Mouse (Mus musculus) thymus, postnatal 10 days (tissue): ENCODE data around the gene Wdr72.

Experiments used
- DNase-seq, 2 experiments: peaks; one replicate each; pipeline ENCODE4 v3.0.0; 2021; ENCODE audit warnings: low spot score in 2 of 2

The Wdr72 gene

DNA sequence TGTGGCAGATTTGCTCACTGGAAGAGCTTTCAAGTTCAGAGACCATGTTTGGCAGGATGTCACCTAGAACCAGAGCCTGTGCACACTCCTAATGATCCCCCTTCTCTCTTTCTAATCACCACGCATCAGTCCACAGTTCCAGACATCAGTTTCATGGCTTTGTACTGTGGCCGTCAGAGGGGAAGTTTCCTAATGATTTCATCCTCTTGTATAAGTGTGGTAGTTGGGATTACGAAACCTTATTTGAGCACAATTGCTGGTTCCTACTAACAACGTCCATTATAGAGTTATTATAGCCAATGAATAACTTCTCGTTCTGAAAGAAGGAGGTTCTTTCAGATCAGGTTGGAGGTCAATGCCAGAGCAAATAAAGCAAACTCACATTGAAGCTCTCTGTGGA is 131.1 kb downstream of the Wdr72 start:
- DNase-seq = no peak

DNA sequence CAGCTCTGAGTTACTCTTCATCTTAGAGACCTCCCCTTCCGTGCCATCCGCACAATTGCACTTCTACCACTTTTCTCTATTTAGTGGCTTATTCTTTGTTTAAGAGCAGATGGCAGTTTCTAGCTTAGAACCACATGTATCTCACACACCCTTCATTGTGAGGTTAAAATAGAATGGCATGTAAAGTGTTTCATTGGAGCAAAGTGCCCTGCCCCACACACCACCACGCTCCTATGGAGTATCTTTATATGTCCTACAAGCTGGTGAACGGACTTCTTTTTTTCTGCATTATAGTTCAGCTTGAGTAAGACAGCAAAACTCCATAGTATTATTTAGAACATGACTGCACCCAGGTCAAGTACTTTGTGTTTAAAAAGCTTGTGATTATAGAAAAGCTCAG is 137.9 kb downstream of the Wdr72 start:
- DNase-seq = no peak

DNA sequence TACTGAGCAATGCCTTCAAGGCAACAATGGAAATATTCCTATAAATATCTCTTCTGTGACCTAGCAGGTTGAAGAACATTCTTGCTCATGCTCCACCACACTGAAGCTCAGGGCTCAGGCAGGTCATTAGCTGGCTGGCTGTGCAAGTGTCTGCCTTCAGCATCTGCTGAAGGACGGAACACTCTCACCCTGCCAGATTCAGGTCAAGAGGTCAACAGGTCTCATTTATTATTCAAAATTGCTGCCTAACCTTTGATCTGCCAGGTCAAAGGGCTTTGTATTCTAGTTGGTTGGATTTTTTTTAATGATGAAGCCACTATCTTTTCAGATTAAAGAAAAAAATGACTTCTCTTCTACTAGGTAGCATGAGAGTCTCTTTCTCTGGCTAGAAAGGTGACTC is 139.3 kb downstream of the Wdr72 start:
- DNase-seq = no peak

DNA sequence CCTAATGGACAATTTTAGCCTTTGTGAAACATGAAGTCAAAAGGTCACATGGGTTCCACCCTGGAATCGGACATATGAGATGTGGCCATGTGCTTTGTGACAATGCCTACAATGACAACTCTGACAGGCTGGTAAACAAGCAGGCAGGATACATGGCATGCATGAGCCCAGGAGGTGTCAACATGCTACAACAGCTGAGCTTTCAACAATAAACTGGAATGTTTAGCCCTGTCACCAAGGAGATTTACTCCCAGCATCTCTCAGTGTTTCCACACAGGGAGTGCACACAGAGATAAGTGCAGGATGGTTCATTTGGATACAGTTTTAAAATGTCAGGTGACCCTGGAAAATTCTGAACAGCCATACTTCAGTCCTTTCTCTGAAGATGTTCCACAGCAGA is 140.4 kb downstream of the Wdr72 start:
- no peak for DNase-seq

DNA sequence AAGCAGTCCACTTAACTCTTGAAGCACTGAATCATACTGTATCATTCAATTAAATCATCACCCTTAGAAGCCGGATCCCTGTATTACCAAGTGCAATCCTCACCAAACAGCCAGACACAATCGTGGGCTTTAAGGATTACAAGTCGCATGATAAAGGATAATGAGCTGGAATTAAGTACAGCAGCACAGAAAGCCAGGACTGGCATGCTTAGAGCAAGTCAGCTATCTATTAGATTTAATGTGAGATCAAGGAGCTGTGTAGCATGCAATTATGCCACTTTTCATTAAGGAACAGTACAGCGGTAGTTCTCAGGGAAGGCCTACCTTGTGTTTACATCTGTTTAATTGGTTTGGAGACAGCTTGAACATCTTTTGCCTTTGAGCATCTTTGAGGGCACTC is 148.2 kb downstream of the Wdr72 start:
- DNase-seq = no peak

DNA sequence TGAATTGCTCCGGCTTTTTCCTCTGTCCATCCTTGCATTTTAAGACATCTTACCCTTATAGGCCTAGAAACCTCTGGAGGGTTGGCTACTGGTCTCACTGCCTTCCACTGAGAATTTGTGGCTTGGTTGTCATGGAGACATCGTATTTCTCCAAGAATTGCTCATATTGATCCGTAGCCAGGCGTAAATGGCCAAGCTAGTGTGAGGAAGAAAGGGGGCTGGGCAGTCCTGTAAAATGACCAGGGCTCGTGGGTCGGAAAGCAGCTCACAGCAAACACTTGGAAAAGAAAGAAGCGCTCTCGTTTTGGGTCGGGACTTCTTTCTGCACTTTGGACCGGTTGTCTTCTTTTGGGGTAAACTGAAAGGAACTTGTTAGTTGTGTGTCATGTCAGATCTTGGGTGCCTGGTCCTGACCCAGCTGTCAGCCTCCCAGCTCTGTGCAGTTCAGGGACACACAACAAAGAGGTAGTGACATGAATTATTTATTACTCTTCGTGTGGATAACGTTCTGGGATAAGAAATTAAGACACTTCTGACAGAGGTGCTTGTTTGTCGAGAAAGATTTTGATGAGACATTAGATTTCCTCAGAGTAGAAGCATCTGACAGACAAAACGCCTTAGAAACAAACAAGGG is 167.7 kb downstream of the Wdr72 start:
- no peak for DNase-seq

DNA sequence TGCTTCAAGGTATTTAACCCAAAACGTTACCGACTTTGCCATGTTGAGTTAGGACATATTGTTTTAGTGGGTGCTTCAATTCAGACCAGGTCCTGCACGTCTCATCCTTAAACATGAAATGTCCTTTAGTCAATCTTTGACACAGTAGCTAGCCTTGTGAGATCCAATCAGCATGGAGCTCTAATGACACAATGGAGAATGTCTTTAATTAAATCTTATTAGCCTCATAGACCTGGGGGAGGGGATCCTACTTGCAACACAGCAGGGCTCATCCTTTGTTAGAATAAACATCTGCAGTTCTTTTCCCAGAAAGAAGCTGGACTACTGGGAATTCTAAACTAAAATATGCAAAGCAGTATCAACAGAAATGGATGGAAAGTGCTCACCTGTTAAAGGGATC is 171.9 kb downstream of the Wdr72 start:
- DNase-seq = no peak

DNA sequence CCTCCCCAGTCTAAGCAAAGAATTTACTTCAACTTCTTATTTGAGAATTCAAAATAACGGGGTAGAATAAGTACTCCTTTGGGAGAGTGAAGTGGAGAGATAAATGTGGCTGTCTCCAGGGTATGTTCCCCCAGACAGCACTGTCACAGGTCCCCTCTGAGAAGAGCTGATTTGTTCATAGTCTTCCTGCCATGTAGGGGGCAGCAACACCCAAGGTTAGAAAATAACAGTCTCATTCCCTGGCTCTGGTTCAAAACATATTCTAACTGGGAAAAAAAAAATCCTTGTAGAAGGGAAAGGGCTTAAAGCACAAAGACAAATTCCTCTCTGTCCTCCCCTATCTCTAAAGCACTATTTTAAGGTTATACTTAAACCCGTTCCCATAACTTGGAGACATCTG is 176.1 kb downstream of the Wdr72 start:
- DNase-seq = no peak

DNA sequence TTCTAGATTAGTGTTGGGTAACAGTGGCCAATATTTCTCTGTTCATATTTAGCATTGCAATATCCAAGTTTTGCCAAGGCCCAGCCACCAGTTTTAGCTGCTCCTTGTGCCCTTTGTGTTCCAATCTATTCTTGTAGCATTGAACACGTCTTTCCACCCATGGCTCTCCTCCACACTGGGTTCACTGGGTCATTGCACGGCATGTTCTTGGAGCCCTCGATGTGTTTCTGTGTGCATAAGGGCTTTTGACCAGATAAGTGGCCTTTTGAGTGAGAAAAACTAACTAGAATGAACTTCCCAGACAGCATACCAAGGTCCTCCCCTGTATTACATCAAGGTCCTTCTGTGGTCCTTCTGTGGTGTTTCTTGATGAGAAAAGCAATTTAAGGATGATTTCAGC is 184.3 kb downstream of the Wdr72 start:
- no peak for DNase-seq

DNA sequence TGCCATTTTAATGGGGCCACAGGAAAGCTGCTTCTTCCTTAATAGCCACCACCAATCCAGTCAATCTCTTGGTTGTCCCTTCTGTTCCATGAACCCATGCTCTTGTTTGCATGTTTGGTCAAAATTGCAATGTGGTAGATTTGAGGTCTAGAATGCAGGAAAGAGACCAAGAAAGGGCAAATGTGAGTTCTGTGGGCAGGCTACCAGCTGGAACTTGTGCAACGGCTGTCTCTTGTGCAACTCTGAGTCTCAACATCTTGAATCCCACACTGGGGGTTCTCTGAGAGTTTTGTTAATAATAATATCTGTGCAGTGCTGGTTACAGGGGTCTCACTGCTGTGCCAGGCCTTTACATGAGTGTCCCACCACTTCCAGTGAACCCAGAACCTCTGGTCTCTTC is 208.6 kb downstream of the Wdr72 start:
- no peak for DNase-seq

DNA sequence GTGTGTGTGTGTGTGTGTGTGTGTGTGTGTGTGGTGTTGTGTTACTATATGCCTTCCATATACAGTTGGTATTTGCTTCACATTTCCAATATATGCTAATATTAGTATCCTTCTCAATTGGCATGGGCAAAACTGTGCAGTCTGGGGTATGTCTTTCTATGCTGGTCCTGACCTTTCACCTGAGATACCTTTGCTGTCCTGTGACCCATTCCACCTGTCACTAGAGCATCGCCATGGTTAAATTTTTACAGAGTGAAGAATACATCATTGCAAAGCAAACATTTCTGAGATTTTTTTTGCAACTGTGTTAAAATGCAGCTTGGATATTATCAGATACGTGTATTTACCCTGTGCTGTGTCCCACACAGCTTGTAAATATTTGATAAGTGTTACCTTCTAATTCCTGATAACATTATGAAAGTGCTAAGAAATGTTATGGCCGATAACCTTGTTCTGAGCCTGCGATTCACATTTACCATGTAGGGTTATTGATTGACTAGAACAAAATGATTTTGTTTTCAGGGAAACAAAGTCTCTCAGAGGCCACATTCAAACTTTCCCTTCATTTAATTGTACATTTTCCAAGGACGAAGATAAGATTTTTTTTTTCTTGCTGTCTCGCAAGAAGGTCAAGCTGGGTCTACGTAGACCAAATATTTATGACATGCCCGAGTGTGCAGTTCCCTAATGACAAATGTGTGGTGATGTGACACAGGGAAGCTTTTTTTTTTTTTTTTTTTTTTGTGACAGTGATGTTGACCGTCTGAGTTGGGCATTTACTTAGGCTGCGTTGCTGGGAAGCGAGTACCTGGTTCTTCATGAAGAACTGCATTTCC is 214.2 kb downstream of the Wdr72 start:
- no peak for DNase-seq

DNA sequence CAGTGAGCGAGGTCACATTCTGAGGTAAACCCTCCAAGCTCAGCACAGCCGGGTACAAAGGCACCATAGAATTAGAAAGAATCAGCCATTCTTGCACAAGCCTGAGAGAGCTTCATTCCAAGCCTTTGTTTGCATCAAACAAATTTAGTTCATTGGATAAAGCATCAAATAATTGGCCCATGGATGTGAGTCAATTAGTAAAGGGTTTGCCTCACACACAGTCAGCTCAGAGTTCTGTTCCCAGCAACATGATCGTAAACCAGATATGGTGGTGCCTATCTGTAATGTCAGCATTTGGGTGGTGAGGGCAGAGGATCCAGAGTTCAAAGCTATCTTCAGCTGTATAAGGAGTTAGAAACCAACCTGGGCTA is 214.8 kb downstream of the Wdr72 start:
- DNase-seq = no peak

DNA sequence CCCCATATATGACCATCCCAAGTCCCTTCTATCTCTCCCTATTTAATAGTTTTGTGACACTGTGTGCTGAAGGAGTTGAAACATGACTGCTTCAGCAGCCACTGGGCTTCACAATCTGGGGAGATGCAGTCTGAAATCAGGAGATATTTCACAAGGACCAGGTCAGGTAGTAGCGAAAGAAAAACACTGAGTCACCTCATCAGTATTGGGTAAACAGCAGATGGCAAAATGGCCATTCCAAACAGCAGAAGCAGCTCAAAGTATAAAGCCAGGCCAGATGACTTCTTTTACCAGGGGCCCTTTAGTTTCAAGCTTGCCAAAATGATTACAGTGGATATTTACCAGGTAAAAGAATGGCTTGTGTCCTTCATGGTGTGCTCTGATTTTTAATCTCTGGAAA is 215.8 kb downstream of the Wdr72 start:
- DNase-seq = no peak

DNA sequence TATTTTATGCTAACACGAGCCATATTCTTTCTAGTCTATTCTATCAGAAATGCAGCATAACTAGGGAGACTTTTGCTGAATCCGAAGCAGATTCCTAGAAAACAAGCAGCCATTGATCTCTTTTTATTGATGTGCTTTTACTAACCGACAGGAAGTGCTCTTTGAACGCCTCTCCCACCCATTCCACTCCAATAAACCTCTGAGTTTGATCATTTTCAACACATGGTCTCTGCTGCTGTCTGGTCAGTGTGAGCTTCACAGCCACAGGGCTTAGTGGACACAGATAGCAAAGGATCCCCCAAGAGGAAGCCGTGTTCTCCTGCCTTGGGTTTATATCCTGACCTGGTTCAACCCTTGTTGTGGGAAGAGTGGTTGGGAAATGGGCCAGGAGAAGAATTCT is 218.7 kb downstream of the Wdr72 start:
- DNase-seq = no peak

DNA sequence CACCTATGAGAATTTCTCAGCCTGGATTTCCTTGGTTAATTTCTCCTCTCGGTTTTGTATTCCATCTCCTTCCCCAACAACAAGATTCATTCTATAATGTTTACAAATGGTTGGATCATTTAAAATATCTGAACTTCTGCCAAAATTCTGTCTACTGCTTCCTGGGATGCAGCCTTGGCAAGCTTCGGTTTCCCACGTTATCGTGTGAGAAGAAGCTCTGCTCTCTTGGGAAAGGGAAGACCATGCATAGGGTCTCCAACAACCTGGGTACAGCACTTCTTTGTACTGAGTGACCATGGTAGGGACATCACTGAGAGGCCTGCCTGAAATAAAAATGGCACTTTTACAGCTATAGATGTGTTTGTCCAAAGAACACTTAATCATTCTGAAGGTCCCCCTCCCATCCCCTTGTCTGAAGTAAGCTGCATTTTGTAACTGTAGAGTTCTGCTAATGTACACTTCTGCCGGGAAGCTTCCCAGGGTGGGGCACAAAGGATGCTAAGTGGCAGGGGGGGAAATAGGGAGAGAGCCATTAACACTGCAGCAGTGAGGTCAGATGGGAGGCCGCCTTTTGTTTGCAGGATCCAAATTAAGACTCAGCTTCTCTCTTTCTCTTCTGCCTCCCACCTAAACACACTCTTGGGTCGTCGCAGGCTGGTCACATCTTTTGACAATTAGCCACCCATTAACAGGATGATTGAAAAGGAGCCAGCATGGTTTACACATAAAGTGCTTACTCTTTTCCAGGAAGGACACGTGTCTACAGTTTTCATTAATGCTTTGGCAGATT is 220.7 kb downstream of the Wdr72 start:
- no peak for DNase-seq

DNA sequence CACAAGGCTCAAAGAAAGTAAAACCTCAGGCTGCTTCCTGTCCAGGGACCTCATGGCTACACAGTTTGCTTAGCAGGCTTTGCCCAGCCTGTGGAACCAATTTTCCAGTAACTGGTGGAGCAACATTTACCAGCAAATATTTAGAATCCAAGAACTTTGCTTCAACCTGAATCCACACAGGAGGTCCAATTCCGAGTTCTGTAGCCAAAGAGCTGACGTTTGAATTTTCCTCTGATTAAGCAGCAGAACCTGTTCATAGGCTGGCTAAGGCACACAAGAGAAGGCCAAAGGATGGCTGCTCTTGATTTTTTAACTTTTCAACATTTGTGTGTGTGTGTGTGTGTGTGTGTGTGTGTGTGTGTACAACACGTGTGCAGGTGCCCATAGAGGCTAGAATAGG is 222.2 kb downstream of the Wdr72 start:
- no peak for DNase-seq
